9 mouse cellular contexts compared by ENCODE assay signal in genomic region chr8:70607898-70608748, GRCm38 (mm10). TPM values are rescaled to one million over a fixed set of nuclear protein-coding genes. Genes with fewer than 3 reads are reported as not detected.
DNase-seq lines count a peak whose midpoint lies in the region; ATAC-seq and TF ChIP-seq lines count a peak whose summit lies in the region.
"Had no signal": no experiment of that assay in that cellular context is flagged by ENCODE, and none has a peak within 500 bp of the region (broad histone marks: within the 10 kb centered on the region; RNA-seq: fewer than 3 reads in every experiment).

No protein-coding gene starts in this region.

- peaks cover 40% of the 10 kb centered on the region for H3K4me1 ChIP-seq in embryonic facial prominence, embryonic 12.5 days
- peaks cover 43% of the 10 kb centered on the region for H3K4me1 ChIP-seq in midbrain, embryonic 11.5 days (ENCODE audit: control insufficient read depth, insufficient read depth, low read length)

- no peak for ATAC-seq in embryonic facial prominence, embryonic 12.5 days (ENCODE audit: insufficient number of reproducible peaks, insufficient read depth, low FRiP score, low TSS enrichment)
- peak; percentile 10; the same call in 1 of the 2 replicates for ATAC-seq in midbrain, embryonic 11.5 days (ENCODE audit: low FRiP score)

- peak overlapping the region; percentile 96 for H3K27ac ChIP-seq in gastrocnemius, adult 2 months
- peak overlapping the region; percentile 98 for H3K27ac ChIP-seq in embryonic facial prominence, embryonic 12.5 days
- H3K27ac ChIP-seq in midbrain, embryonic 11.5 days (ENCODE audit: low read depth, low read length) = peak overlapping the region; percentile 27

- no peak for TF ChIP-seq CTCF in gastrocnemius, adult 2 months (IDR thresholded peaks at IDR 0.05)

- no peaks in the 10 kb centered on the region for H3K27me3 ChIP-seq in embryonic facial prominence, embryonic 12.5 days
- H3K27me3 ChIP-seq in midbrain, embryonic 11.5 days (ENCODE audit: control insufficient read depth, insufficient read depth, low read length) = no peaks in the 10 kb centered on the region; the same call in 1 of the 2 replicates

- H3K9me3 ChIP-seq in embryonic facial prominence, embryonic 12.5 days = no peaks in the 10 kb centered on the region
- no peaks in the 10 kb centered on the region for H3K9me3 ChIP-seq in midbrain, embryonic 11.5 days (ENCODE audit: control insufficient read depth, low read length)

- intact Hi-C loops in gastrocnemius, adult 2 months (cut with DNase I) = no loop called here
- intact Hi-C loops in heart, postnatal 25 days (cut with DNase I) = no loop called here
- intact Hi-C loops in left cerebral cortex, postnatal 25 days (cut with DNase I) = loop anchor here (1.0 kb wide), 1 partner anchor 14 kb away; the partner anchor contains the start of gene Isyna1

- WGBS in embryonic facial prominence, embryonic 12.5 days = under 1% methylated on average over 84 of the region's 84 CpGs
- WGBS in midbrain, embryonic 11.5 days = 3% methylated on average over 83 of the region's 84 CpGs

- DNase-seq in gastrocnemius, adult 2 months = peak; percentile 75
- no peak for DNase-seq in gastrocnemius, postnatal 25 days
- DNase-seq in T-cell, adult 2 months (ENCODE audit: low spot score) = peak; percentile 45
- peak; percentile 51 for DNase-seq in heart, postnatal 25 days (ENCODE audit: low spot score)
- DNase-seq in left cerebral cortex, postnatal 25 days (ENCODE audit: low spot score in 2 of 2) = peak; percentile 69 to 71
- peak; percentile 96 for DNase-seq in midbrain, embryonic 11.5 days (ENCODE audit: low spot score, missing footprints)
- peak; percentile 78 for DNase-seq in thymus, postnatal 0 days (ENCODE audit: low spot score)

- H3K4me3 ChIP-seq in gastrocnemius, adult 2 months = peak overlapping the region; percentile 97
- peak overlapping the region; percentile 74 for H3K4me3 ChIP-seq in embryonic facial prominence, embryonic 12.5 days
- peak overlapping the region; percentile 79 for H3K4me3 ChIP-seq in midbrain, embryonic 11.5 days (ENCODE audit: low read depth, low read length)

- peak overlapping the region; percentile 87 for H3K4me2 ChIP-seq in embryonic facial prominence, embryonic 12.5 days (replicated peaks)
- H3K4me2 ChIP-seq in midbrain, embryonic 11.5 days = peak overlapping the region; percentile 92

- H3K9ac ChIP-seq in embryonic facial prominence, embryonic 12.5 days = peak overlapping the region; percentile 85
- peak overlapping the region; percentile 88 for H3K9ac ChIP-seq in midbrain, embryonic 11.5 days (ENCODE audit: low read length)

- 0 out of 2 replicates have a peak, but pooled peaks cover 5% of the 10 kb centered on the region for H3K36me3 ChIP-seq in embryonic facial prominence, embryonic 12.5 days
- H3K36me3 ChIP-seq in midbrain, embryonic 11.5 days (ENCODE audit: control insufficient read depth, insufficient read depth, low read length) = no peaks in the 10 kb centered on the region

RNA-seq across cellular contexts. Expression of gene Ssbp4, which starts 0.5 kb away (rescaled TPM):
- 10 to 100 TPM in 1 of 2 experiments, 1 to 10 TPM in 1; 9.2 to 14.4 TPM for total RNA-seq in gastrocnemius, adult 2 months (2021)
- 10 to 100 TPM; 15.4 to 20.0 TPM for total RNA-seq in gastrocnemius, postnatal 25 days (2021)
- 134 and 142 TPM in 2 replicates for polyA plus RNA-seq in embryonic facial prominence, embryonic 12.5 days (2016; fragmentation: Nextera tagmentation; extraction: Ambion mirVana)
- 10 to 100 TPM; 37.0 to 37.7 TPM for total RNA-seq in heart, postnatal 25 days (2021)
- 100 to 1,000 TPM; 242 to 257 TPM for total RNA-seq in left cerebral cortex, postnatal 25 days (2021)
- 87.8 and 96.9 TPM in 2 replicates for polyA plus RNA-seq in midbrain, embryonic 11.5 days (2014; fragmentation: Nextera tagmentation; extraction: Ambion mirVana)
- polyA plus RNA-seq in thymus, postnatal 0 days (2015; fragmentation: Nextera tagmentation; extraction: Ambion mirVana) = 135 and 142 TPM in 2 replicates

RNA-seq across cellular contexts. Expression of gene Lrrc25, which starts 7.8 kb away (rescaled TPM):
- total RNA-seq in gastrocnemius, adult 2 months (2021) = under 1 TPM; 0.42 to 0.48 TPM
- under 1 TPM; 0.54 to 0.56 TPM for total RNA-seq in gastrocnemius, postnatal 25 days (2021)
- 1.1 and 1.2 TPM in 2 replicates for polyA plus RNA-seq in embryonic facial prominence, embryonic 12.5 days (2016; fragmentation: Nextera tagmentation; extraction: Ambion mirVana)
- total RNA-seq in heart, postnatal 25 days (2021) = 1 to 10 TPM; 1.4 to 1.5 TPM
- total RNA-seq in left cerebral cortex, postnatal 25 days (2021) = 1 to 10 TPM in 1 of 2 experiments, under 1 TPM in 1; 0.37 to 1.2 TPM
- polyA plus RNA-seq in midbrain, embryonic 11.5 days (2014; fragmentation: Nextera tagmentation; extraction: Ambion mirVana) = 1.2 and 1.3 TPM in 2 replicates
- 4.7 and 5.8 TPM in 2 replicates for polyA plus RNA-seq in thymus, postnatal 0 days (2015; fragmentation: Nextera tagmentation; extraction: Ambion mirVana)

RNA-seq across cellular contexts. Expression of gene Isyna1, which starts 13.9 kb away (rescaled TPM):
- 1 to 10 TPM; 3.2 to 4.3 TPM for total RNA-seq in gastrocnemius, adult 2 months (2021)
- total RNA-seq in gastrocnemius, postnatal 25 days (2021) = 10 to 100 TPM in 1 of 2 experiments, 1 to 10 TPM in 1; 4.7 to 10.3 TPM
- 185 and 195 TPM in 2 replicates for polyA plus RNA-seq in embryonic facial prominence, embryonic 12.5 days (2016; fragmentation: Nextera tagmentation; extraction: Ambion mirVana)
- 10 to 100 TPM; 21.5 to 25.1 TPM for total RNA-seq in heart, postnatal 25 days (2021)
- total RNA-seq in left cerebral cortex, postnatal 25 days (2021) = 10 to 100 TPM; 51.9 to 52.1 TPM
- polyA plus RNA-seq in midbrain, embryonic 11.5 days (2014; fragmentation: Nextera tagmentation; extraction: Ambion mirVana) = 46.1 and 56.0 TPM in 2 replicates
- 78.9 and 88.4 TPM in 2 replicates for polyA plus RNA-seq in thymus, postnatal 0 days (2015; fragmentation: Nextera tagmentation; extraction: Ambion mirVana)

RNA-seq across cellular contexts. Expression of gene Gdf15, which starts 24.1 kb away (rescaled TPM):
- total RNA-seq in gastrocnemius, adult 2 months (2021) = under 1 TPM in 1 of 2 experiments, not detected in 1; 0.28 TPM
- under 1 TPM in 1 of 2 experiments, not detected in 1; 0.33 TPM for total RNA-seq in gastrocnemius, postnatal 25 days (2021)
- polyA plus RNA-seq in embryonic facial prominence, embryonic 12.5 days (2016; fragmentation: Nextera tagmentation; extraction: Ambion mirVana) = not detected in 2 replicates
- total RNA-seq in heart, postnatal 25 days (2021) = under 1 TPM; 0.56 to 0.73 TPM
- total RNA-seq in left cerebral cortex, postnatal 25 days (2021) = not detected
- polyA plus RNA-seq in midbrain, embryonic 11.5 days (2014; fragmentation: Nextera tagmentation; extraction: Ambion mirVana) = 0.10 and 0.11 TPM in 2 replicates
- polyA plus RNA-seq in thymus, postnatal 0 days (2015; fragmentation: Nextera tagmentation; extraction: Ambion mirVana) = 1.2 and 1.4 TPM in 2 replicates
- total RNA-seq: layer of hippocampus, postnatal 14 days had no signal

RNA-seq across cellular contexts. Expression of gene Pgpep1, which starts 52.1 kb away (rescaled TPM):
- total RNA-seq in gastrocnemius, adult 2 months (2021) = 10 to 100 TPM in 1 of 2 experiments, 1 to 10 TPM in 1; 9.3 to 22.5 TPM
- total RNA-seq in gastrocnemius, postnatal 25 days (2021) = 10 to 100 TPM; 18.6 to 22.6 TPM
- 59.5 and 70.4 TPM in 2 replicates for polyA plus RNA-seq in embryonic facial prominence, embryonic 12.5 days (2016; fragmentation: Nextera tagmentation; extraction: Ambion mirVana)
- 10 to 100 TPM; 46.8 to 47.5 TPM for total RNA-seq in heart, postnatal 25 days (2021)
- total RNA-seq in left cerebral cortex, postnatal 25 days (2021) = 10 to 100 TPM; 12.7 to 18.1 TPM
- 103 and 108 TPM in 2 replicates for polyA plus RNA-seq in midbrain, embryonic 11.5 days (2014; fragmentation: Nextera tagmentation; extraction: Ambion mirVana)
- polyA plus RNA-seq in thymus, postnatal 0 days (2015; fragmentation: Nextera tagmentation; extraction: Ambion mirVana) = 33.2 and 43.0 TPM in 2 replicates

Comparison
In these comparisons a context has a peak if more than half of its experiments do, and no peak if none do; other contexts are left out.
1. H3K27ac ChIP-seq: peak in every context shown above with its lines; median percentile 98 in embryonic facial prominence, embryonic 12.5 days; 96 in gastrocnemius, adult 2 months; 27 in midbrain, embryonic 11.5 days.
2. RNA of gene Ssbp4, which starts 0.5 kb away (total RNA-seq): 242 to 257 TPM in left cerebral cortex, postnatal 25 days; 37.0 to 37.7 TPM in heart, postnatal 25 days, 15.4 to 20.0 TPM in gastrocnemius, postnatal 25 days and 9.2 to 14.4 TPM in gastrocnemius, adult 2 months; every median in the first group is over 4 times any median in the second.
3. Peak in every context shown above with its lines, with median percentiles within 50 percentile points of each other: H3K4me3 ChIP-seq.